Mouse (Mus musculus) spleen, adult 2 months (tissue): ENCODE data around the gene Brd2.

Experiments
- CTCF ChIP-seq: fragments of 200-500 bp; IDR thresholded peaks from 2 replicates; pipeline ENCODE4 v1.5.1; 2011; ENCODE audit warnings: mild to moderate bottlenecking, inconsistent platforms; ENCODE audit not compliant: insufficient read depth, insufficient read length, insufficient replicate concordance; ENCODE audit errors: extremely low read depth
- POLR2A ChIP-seq: fragments of 200-500 bp; IDR thresholded peaks from 2 replicates; pipeline ENCODE4 v1.6.1; 2011; ENCODE audit warnings: low read depth, low read length, inconsistent platforms

GRCm38 (mm10) chr17:34116736-34117370, 5.6 kb downstream of the Brd2 start:
- TF ChIP-seq CTCF (no peak), POLR2A (no peak)
